Mouse (Mus musculus): ENCODE results near the gene Arhgef12. TPM values are rescaled to one million over a fixed set of nuclear protein-coding genes. Genes with fewer than 3 reads are reported as not detected.
"Not testable (repeated sequence)": the region's sequence is repeated elsewhere in the genome, so short reads cannot be mapped to it uniquely, and the experiment has no call there.

Gene Arhgef12
- polyA plus RNA-seq, 1 experiment from 2014 or later: 13.0 TPM

DNA sequence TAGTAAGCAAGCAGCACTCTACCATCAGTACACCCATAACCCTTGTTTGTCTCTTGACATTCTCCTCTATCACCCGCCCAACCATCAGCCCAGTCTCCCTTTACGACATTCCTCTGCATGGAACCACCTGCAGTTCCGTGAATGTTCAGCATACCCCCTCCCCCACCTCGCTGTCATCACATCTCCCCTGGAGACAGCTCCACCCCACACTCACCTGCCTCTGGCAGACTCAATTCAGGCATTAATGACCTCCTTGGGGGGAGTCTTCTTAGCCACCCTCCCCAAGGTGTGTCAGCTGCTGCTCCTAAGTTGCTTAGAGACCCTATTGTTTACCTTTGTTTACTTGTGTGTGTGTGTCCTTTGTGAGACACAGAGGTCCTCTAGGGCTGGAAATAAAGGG, 25.3 kb upstream of the Arhgef12 start:
- no peak overlapping the region for H3K9ac ChIP-seq (replicated peaks; ENCODE audit: low read length)
- no peaks in the 10 kb centered on the region for H3K27me3 ChIP-seq (ENCODE audit: insufficient read depth, low read length)
- no peak overlapping the region for H3K27ac ChIP-seq (ENCODE audit: low read length)
- no peaks in the 10 kb centered on the region for H3K36me3 ChIP-seq (ENCODE audit: insufficient read depth, low read length)
- no peak for ATAC-seq (ENCODE audit: low FRiP score, low TSS enrichment)
- H3K4me1 ChIP-seq (ENCODE audit: insufficient read depth, low read length): peaks cover 11% of the 10 kb centered on the region; the same call in 1 of the 2 replicates
- no peak overlapping the region for H3K4me3 ChIP-seq (ENCODE audit: low read length)
- H3K9me3 ChIP-seq (ENCODE audit: low read length): no peaks in the 10 kb centered on the region
- H3K4me2 ChIP-seq (replicated peaks; ENCODE audit: low read depth, low read length): no peak overlapping the region
- WGBS: 28% methylated on average over 4 of the region's 4 CpGs

DNA sequence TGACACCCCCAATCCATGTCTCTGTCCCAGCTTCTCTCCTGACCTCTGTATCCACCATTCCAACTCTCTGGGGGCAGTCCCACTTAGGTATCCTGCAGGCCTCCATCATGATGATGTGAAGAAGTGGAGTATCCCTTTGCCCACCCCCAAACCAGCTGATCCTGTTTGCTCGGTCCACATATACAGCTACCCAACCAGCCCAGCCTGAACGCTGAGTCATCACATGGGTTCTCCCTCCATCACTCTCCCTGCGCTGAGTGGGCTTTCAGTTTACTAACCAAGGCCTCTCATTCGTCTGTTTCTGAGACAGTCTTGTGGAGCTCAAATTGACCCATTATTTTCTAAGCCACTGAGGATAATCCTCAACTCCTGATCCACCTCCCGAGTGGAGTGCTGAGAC, 24.9 kb upstream of the Arhgef12 start:
- Histone ChIP-seq H3K27ac (ENCODE audit: low read length) (no peak overlapping the region), H3K4me1 (ENCODE audit: insufficient read depth, low read length) (peaks cover 12% of the 10 kb centered on the region; the same call in 1 of the 2 replicates), H3K4me3 (ENCODE audit: low read length) (no peak overlapping the region), H3K4me2 (replicated peaks; ENCODE audit: low read depth, low read length) (no peak overlapping the region), H3K9ac (replicated peaks; ENCODE audit: low read length) (no peak overlapping the region), H3K36me3 (ENCODE audit: insufficient read depth, low read length) (no peaks in the 10 kb centered on the region), H3K27me3 (ENCODE audit: insufficient read depth, low read length) (no peaks in the 10 kb centered on the region), H3K9me3 (ENCODE audit: low read length) (no peaks in the 10 kb centered on the region)
- 75% methylated on average over 5 of the region's 5 CpGs for WGBS
- 0 out of 2 replicates have a peak, but pooled peaks have one; percentile 8 for ATAC-seq (ENCODE audit: low FRiP score, low TSS enrichment)

DNA sequence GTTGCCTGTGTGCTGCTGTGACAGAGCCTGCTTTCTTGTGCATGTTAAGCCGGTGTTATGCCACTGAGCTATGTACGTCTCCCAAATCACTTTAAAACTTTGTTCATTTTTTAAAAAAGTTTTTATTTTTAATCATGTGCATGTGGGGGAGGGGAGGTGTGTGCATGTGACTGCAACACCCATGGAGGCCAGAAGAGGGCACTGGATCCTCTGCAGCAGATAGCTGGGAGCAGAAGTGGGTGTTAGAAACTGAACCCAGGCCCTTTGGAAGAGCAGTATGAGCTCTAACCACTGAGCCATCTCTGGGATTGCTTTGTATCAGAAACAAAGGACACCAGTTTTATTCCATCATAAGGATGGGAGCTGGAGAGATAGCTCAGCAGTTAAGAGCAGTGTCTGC, 23.6 kb upstream of the Arhgef12 start:
- Histone ChIP-seq H3K9me3 (ENCODE audit: low read length) (no peaks in the 10 kb centered on the region), H3K4me1 (ENCODE audit: insufficient read depth, low read length) (peaks cover 12% of the 10 kb centered on the region; the same call in 1 of the 2 replicates), H3K36me3 (ENCODE audit: insufficient read depth, low read length) (no peaks in the 10 kb centered on the region), H3K4me2 (replicated peaks; ENCODE audit: low read depth, low read length) (no peak overlapping the region), H3K27ac (ENCODE audit: low read length) (no peak overlapping the region), H3K27me3 (ENCODE audit: insufficient read depth, low read length) (no peaks in the 10 kb centered on the region), H3K4me3 (ENCODE audit: low read length) (no peak overlapping the region), H3K9ac (replicated peaks; ENCODE audit: low read length) (no peak overlapping the region)
- WGBS: 97% methylated on average over 2 of the region's 2 CpGs
- no peak for ATAC-seq (ENCODE audit: low FRiP score, low TSS enrichment)

DNA sequence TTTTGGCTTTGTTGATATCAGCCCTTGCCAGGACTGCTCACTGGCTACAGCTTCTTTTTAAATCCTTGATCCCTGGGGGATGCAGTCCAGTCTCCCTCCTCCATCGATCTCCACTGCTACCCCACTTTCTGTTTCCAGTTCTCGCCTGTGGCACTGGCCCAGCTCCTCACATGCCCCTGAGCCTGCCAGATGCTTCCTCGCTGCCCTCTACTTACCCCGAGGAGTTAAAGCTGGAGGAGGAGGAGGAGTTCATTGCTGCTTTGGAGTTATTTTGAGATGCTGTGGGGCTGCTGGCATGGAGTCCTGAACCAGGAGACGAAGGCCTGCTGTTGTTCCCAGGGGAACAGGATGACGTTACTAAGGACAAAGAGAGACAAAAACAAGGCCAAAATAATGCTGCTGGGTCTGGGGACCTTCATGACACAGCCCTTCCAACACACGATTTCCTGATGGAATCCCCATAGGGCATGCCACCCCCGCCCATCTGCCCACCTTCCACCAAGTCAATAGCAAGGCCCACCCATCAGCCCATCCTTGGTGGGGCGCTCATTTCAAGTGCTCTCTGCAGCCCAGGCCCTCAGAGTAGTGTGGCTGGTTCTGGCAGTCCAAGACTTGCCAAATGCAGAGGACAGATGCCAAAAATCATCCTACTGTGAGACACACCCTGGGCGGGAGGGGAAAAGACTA, 20.2 kb upstream of the Arhgef12 start:
- no peak overlapping the region for H3K4me3 ChIP-seq (ENCODE audit: low read length)
- H3K36me3 ChIP-seq (ENCODE audit: insufficient read depth, low read length): no peaks in the 10 kb centered on the region
- H3K9ac ChIP-seq (replicated peaks; ENCODE audit: low read length): no peak overlapping the region
- H3K27me3 ChIP-seq (ENCODE audit: insufficient read depth, low read length): no peaks in the 10 kb centered on the region
- H3K27ac ChIP-seq (ENCODE audit: low read length): no peak overlapping the region
- no peak for ATAC-seq (ENCODE audit: low FRiP score, low TSS enrichment)
- H3K9me3 ChIP-seq (ENCODE audit: low read length): no peaks in the 10 kb centered on the region
- WGBS: 67% methylated on average over 10 of the region's 10 CpGs
- peaks cover 12% of the 10 kb centered on the region; the same call in 1 of the 2 replicates for H3K4me1 ChIP-seq (ENCODE audit: insufficient read depth, low read length)
- H3K4me2 ChIP-seq (replicated peaks; ENCODE audit: low read depth, low read length): no peak overlapping the region

DNA sequence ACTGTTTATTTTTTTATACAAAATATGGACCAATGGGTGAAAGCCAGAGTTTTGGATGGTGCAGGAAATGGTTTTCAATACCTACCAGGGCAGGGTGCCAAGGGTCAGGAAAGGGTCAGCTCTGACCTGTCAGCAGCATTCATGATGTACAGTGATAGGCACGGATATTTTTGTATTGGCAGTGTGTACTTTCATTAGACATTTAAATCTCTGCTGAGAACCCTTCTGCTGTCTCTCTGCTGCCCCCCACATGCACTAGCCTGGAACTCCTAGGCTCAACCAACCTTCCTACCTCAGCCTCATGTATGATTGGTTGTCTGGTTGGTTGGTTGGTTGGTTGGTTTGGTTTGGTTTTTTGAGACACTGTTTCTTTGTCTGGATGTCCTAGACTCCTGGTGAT, 15.3 kb upstream of the Arhgef12 start:
- no peak overlapping the region for H3K4me2 ChIP-seq (replicated peaks; ENCODE audit: low read depth, low read length)
- 34% methylated on average over 1 of the region's 1 CpGs for WGBS

DNA sequence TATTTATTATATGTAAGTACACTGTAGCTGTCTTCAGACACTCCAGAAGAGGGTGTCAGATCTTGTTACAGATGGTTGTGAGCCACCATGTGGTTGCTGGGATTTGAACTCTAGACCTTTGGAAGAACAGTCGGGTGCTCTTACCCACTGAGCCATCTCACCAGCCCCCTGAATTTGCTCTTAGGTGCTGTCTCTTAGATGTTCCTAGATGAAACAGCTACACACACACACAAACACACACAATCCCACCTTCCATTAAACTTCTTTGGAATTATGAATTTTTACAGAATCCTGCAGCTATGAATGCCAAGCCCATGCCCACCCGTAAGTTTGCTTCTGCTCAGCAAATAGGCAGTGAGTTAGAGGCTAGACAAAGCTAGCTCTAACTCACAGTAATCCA, 14.9 kb upstream of the Arhgef12 start:
- not testable (repeated sequence) for H3K4me2 ChIP-seq (replicated peaks; ENCODE audit: low read depth, low read length); H3K36me3 ChIP-seq (ENCODE audit: insufficient read depth, low read length); H3K9me3 ChIP-seq (ENCODE audit: low read length); H3K4me1 ChIP-seq (ENCODE audit: insufficient read depth, low read length); H3K9ac ChIP-seq (replicated peaks; ENCODE audit: low read length); H3K27ac ChIP-seq (ENCODE audit: low read length); ATAC-seq (ENCODE audit: low FRiP score, low TSS enrichment); H3K4me3 ChIP-seq (ENCODE audit: low read length); H3K27me3 ChIP-seq (ENCODE audit: insufficient read depth, low read length)
- 80% methylated on average over 2 of the region's 2 CpGs for WGBS

More for the DNA sequence above, 15.3 kb upstream of the Arhgef12 start:
- Histone ChIP-seq H3K9ac (replicated peaks; ENCODE audit: low read length) (no peak overlapping the region), H3K4me3 (ENCODE audit: low read length) (no peak overlapping the region), H3K27me3 (ENCODE audit: insufficient read depth, low read length) (no peaks in the 10 kb centered on the region), H3K27ac (ENCODE audit: low read length) (no peak overlapping the region), H3K4me1 (ENCODE audit: insufficient read depth, low read length) (0 out of 2 replicates have a peak, but pooled peaks cover 1% of the 10 kb centered on the region), H3K36me3 (ENCODE audit: insufficient read depth, low read length) (no peaks in the 10 kb centered on the region), H3K9me3 (ENCODE audit: low read length) (no peaks in the 10 kb centered on the region)
- no peak for ATAC-seq (ENCODE audit: low FRiP score, low TSS enrichment)

DNA sequence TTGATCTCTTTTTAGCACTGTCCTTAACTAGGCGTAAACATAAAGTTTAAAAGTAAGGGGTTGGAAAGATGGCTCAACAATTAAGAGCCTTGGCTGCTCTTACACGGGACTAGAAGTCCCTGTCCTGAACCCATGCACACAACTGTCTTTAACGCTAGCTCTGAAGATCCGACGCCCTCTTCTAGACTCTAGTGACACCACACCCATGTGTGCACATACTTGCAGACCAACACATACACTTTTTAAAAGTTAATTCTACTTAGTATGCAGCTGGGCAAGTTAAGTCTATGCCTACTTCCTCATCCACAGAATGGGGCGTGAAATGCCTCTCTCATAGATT, 9.9 kb upstream of the Arhgef12 start:
- 87% methylated on average over 6 of the region's 6 CpGs for WGBS
- no peaks in the 10 kb centered on the region for H3K27me3 ChIP-seq (ENCODE audit: insufficient read depth, low read length)
- no peak overlapping the region for H3K27ac ChIP-seq (ENCODE audit: low read length)
- peak overlapping the region; percentile 84 for H3K4me2 ChIP-seq (replicated peaks; ENCODE audit: low read depth, low read length)
- H3K9me3 ChIP-seq (ENCODE audit: low read length): no peaks in the 10 kb centered on the region
- H3K36me3 ChIP-seq (ENCODE audit: insufficient read depth, low read length): no peaks in the 10 kb centered on the region
- H3K4me1 ChIP-seq (ENCODE audit: insufficient read depth, low read length): peaks cover 18% of the 10 kb centered on the region
- H3K4me3 ChIP-seq (ENCODE audit: low read length): no peak overlapping the region
- ATAC-seq (ENCODE audit: low FRiP score, low TSS enrichment): no peak; the same call in 1 of the 2 replicates
- H3K9ac ChIP-seq (replicated peaks; ENCODE audit: low read length): no peak overlapping the region; the same call in 1 of the 2 replicates

DNA sequence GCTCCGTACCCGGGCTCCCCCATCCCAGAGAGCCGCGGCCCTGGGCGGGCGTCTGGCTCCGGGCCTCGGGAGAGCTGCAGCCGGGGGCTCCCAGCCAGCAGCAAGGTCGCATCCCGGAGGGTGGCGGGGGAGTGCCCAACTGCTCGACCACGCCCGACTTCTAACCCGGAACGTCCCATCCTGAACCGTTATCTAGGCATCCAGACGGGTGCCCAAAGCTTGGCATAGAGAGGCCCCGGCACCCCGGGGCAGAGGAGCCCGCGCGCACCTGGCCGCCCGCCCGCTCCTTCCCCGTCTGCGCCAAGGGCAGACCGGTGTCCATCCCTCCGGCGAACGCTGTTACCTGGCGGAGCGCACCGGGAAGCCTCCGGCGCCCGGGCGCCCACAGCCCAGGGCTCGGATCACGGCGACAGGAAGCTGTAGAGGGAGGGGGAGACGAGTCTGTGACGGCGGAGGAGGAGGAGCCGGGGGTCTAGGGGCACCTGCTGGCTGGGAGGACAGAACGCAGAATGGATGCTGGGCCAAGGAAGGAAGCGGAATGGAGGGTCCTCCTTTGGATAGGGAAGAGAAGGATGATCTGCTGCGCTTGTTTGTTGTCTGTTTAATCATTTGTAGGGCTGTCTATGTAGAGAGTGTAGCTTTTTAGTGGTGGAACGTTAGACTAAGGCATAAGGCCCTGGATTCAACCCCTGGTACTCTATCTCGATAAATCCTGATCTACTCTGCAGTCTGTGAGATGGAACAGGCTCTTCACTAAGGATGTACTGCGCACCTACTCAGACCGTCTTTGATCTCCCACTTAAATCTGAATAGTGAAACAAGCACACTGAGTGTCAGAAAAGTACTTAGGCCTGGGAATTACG, 9.3 kb upstream of the Arhgef12 start, which contains the start of gene Tmem136:
Gene Tmem136 (minus strand): TSS at position 437 of the 863 bp plus-strand sequence.
- Histone ChIP-seq H3K36me3 (ENCODE audit: insufficient read depth, low read length) (peaks cover 5% of the 10 kb centered on the region; the same call in 1 of the 2 replicates), H3K4me2 (replicated peaks; ENCODE audit: low read depth, low read length) (peak within 1 kb of the TSS; percentile 84), H3K9me3 (ENCODE audit: low read length) (no peaks in the 10 kb centered on the region), H3K9ac (replicated peaks; ENCODE audit: low read length) (peak within 1 kb of the TSS; percentile 86), H3K27me3 (ENCODE audit: insufficient read depth, low read length) (no peaks in the 10 kb centered on the region), H3K27ac (ENCODE audit: low read length) (peak within 1 kb of the TSS; percentile 49; the same call in 1 of the 2 replicates), H3K4me1 (ENCODE audit: insufficient read depth, low read length) (peaks cover 18% of the 10 kb centered on the region), H3K4me3 (ENCODE audit: low read length) (peak within 1 kb of the TSS; percentile 85)
- peak; percentile 91 for ATAC-seq (ENCODE audit: low FRiP score, low TSS enrichment)
- 4% methylated on average over 55 of the region's 55 CpGs for WGBS

DNA sequence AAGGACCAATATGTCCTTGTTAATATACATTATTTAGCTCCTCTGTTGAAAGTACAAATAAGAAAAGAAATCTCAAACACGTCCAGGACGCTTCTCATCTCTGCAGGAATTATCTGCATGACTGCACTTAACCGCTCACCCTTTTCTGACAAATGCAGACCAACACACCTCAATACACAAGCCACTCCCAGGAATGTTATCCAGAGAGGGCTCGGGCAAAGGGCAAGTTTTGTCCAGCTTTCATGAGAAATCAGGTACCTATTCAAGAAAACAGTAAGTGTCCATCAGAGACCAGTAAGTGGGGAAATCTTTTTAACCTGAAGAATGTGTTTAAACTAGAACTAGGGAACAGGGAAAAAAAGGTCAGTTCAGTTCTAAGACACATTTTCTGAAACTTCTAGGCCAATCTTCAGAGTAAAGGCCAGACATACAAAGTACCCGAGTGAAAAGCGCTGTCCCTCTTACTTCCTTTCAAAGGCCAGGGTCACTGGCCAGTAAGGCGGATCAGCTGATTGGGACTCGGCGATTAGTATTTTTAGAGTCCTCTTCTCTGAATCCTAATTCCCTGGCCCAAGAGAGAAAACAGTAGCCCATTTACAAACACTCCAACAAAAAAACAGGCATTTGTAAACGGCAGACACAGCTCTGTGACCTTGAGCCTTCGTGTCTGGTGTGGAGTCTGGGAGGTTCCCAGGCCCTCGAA, 8.5 kb upstream of the Arhgef12 start:
- peaks cover 18% of the 10 kb centered on the region for H3K4me1 ChIP-seq (ENCODE audit: insufficient read depth, low read length)
- H3K36me3 ChIP-seq (ENCODE audit: insufficient read depth, low read length): peaks cover 11% of the 10 kb centered on the region; the same call in 1 of the 2 replicates
- peak overlapping the region; percentile 84 for H3K4me2 ChIP-seq (replicated peaks; ENCODE audit: low read depth, low read length)
- H3K27me3 ChIP-seq (ENCODE audit: insufficient read depth, low read length): no peaks in the 10 kb centered on the region
- peak overlapping the region; percentile 49; the same call in 1 of the 2 replicates for H3K27ac ChIP-seq (ENCODE audit: low read length)
- peak overlapping the region; percentile 85 for H3K4me3 ChIP-seq (ENCODE audit: low read length)
- whole genome bisulfite sequencing: 14% methylated on average over 12 of the region's 12 CpGs
- 0 out of 2 replicates have a peak, but pooled peaks have one; percentile 53 for ATAC-seq (ENCODE audit: low FRiP score, low TSS enrichment)
- H3K9ac ChIP-seq (replicated peaks; ENCODE audit: low read length): peak overlapping the region; percentile 86
- H3K9me3 ChIP-seq (ENCODE audit: low read length): no peaks in the 10 kb centered on the region

Measured in kidney, embryonic 16.5 days (tissue).